Mouse (Mus musculus) left cerebral cortex, postnatal 25 days (tissue): ENCODE data around the gene Sertad1. TPM values are rescaled to one million over a fixed set of nuclear protein-coding genes. Genes with fewer than 3 reads are reported as not detected.

Experiments
- DNase-seq, 2 experiments: peaks; one replicate each; pipeline ENCODE4 v3.0.0; 2022; ENCODE audit warnings: low spot score in 2 of 2, mixed read lengths in 1 of 2
- intact Hi-C: fragments of 180-260 bp; cut with DNase I; formaldehyde crosslinking; loops from one replicate; pipeline ENCODE4 v1.15.1; 2025
- total RNA-seq, 2 experiments: library from RNA; stranded (reverse); gene quantifications; 2 replicates each; pipeline ENCODE4 v1.2.3; 2021

Sertad1 gene
- total RNA-seq, 2 experiments from 2014 or later: 16.1 to 16.8 TPM

DNA sequence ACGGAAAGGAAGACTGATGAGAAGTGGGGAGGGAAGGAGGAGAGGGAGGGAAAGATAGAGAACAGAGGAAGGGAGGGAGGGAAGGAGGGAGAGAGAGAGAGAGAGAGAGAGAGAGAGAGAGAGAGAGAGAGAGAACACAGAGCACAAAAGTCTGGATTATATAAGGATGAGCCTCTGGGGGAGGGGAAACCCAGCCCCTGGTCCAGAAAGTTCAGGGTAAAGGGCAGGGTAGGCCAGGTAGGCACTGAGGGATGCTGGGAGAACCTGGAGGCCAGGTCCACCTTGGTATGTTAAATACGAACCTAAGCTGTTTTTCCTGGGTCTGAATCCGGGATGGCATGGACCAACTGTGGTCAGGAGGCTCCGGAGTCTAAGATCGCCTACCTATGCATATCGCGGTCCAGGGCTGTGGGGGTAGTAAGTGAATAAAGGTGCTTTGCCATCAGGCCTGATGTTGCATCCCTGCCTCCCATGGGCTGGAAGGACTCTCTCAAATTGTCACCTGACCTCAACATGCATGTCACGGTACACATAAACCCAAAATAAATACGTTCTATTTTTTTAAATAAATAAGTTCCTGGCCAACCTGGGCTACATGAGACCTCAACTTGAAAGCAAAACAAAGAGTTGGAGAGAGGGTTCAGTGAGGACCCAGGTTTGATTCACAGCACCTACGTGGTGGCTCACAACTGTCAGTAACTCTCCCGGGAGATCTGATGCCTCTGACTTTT, 15.2 kb upstream of the Sertad1 start:
- no peak for DNase-seq
- intact Hi-C loops: no loop called here

DNA sequence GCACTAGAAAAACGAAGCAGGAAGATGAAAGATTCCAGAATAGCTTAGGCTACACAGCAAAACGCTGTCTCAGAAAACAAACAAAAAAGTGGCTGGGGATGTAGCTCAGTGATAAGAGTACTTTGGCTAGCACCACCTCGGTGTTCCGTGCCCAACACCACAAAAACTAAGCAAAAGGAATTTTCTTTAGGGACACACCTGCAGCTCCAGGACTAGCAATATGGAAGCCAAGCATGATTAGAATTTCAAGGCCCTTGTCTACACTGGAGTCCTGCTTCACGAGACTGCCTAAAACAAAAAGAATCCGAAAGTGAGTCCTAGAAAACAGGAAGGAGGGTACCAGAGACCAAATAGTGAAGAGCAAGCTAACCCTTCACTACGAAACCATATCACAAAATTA, 14.1 kb upstream of the Sertad1 start:
- intact Hi-C loops: no loop called here
- no peak for DNase-seq

DNA sequence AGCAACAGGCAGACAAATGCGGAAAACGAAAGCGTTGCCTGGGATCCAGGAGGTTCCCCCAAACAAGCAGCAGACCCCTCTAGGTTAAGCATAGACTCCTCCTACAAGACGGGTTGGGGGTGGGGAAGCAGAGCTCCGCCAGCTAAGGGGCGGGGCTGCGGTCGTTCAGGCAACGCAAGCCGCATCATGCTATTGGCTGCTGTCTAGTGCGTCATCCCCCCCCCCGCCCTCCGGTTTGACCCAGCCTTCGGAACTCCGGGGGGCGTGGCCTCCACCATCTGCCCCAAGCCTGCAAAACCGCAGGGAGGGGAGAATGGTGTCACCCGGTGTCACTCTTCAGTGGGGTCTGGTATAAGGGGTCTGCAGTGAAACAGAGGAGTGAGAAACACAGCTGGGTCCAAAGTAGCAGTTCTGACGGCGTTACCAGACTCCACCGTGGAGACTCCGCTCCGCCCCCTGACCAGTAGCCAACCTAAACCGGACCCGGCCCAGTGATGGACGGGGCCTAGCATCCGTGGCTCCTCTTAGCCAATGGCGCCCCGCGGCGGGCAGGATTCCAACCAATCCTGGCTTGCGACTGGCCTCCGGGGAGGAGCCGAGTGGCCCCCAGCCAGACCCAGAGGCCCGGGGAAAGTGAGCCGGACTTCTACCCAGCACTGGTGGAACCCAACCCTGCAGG, 13.4 kb upstream of the Sertad1 start, which contains the start of gene Sertad3:
Sertad3 (plus strand) TSS at position 613 of the 679 bp plus-strand sequence.
- DNase-seq: peak; percentile 97 to 98
- intact Hi-C loops: no loop called here

DNA sequence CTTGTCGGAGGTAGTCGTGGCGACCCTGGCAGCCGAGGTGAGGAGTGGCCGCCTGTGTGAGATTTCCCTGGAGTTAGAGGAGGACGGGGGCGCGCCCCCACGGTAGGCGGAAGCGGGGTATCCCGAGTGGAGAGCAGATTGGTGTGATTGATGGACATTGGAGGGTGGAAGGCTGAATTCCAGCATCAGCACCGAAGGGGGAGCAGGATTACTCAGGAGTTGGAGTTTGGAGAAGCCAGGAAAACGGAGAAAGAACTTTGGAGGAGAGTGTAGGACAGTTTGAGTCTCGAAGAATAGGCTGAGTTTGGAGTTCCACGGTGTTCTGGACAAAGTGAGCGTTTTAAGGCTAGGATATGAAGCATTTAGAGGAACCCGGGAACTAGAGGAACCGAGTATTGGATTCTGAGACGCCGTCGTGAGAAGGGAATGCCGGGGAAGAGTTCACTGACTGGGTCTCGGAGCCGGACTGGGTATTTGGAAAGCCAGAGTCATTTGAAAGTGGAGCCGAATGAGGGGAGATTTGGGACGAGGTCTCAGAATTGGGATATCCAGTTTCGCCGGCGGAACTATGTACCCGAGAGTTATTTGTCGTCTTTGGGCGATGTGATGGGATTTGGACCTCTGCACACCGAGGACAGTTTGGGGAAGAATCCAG, 12.7 kb upstream of the Sertad1 start:
- DNase-seq: no peak
- intact Hi-C loops: no loop called here

DNA sequence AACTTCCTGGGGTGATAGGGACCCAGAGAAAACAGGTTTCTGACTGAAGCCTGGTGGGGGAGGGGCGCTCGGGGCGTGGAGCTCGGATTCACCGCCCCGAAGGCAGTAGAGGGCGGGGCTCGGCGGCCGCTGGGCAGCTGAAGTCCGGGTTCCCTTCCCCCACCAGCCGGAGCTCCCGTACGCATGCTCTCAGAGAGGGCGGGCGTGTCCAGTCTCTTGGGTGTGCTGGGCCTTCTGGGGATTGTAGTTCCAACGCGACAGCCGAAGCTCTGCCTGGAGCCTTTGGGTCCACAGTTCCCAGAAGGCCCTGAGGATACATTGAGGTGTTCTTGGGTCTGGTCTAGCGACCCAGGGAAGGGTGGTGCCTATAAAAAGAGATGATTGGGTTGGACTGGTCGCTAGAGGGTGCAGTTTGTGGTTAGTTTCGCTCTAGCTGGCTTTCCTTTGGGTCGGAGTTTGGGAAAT, 12.2 kb upstream of the Sertad1 start:
- intact Hi-C loops: no loop called here
- peak; percentile 96 to 99 for DNase-seq

DNA sequence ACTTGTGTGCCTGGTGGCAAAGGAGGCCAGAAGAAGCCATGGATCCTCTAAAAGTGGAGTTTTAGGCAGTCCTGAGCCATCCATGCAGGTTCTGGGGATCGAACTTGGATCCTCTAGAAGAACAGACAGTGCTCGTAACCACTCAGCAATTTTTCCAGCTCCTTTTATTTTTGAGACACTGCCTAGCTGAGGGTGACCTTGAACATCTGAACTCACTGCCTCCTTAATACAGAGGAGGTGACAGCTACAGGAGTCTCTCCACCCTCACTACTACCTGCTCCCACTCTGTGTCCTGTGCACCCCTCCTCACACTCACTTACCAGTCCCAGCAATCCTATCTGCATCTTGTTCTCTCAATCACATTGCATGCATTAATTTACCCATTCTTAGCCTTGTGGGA, 11.1 kb upstream of the Sertad1 start:
- intact Hi-C loops: no loop called here
- DNase-seq: no peak

DNA sequence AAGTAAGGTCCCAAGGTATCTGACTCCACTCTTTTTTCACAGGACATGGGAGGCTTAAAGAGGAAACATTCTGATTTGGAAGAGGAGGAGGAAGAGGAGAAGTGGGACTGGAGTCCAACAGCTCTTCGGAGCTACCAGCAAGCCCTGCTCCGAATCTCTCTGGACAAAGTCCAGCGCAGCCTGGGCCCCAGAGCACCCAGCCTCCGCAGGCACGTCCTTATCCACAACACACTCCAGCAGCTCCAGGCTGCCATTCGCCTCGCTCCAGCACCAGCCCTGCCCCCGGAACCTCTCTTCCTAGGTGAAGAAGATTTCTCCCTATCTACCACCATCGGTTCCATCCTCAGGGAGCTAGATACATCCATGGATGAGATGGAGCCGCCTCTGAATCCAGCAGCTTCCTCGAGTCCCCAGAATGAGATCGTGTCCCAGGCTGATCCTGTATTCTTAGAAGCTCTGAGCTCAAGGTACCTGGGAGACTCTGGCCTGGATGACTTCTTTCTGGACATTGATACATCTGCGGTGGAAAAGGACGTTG, 10.5 kb upstream of the Sertad1 start:
- DNase-seq: no peak
- intact Hi-C loops: no loop called here

DNA sequence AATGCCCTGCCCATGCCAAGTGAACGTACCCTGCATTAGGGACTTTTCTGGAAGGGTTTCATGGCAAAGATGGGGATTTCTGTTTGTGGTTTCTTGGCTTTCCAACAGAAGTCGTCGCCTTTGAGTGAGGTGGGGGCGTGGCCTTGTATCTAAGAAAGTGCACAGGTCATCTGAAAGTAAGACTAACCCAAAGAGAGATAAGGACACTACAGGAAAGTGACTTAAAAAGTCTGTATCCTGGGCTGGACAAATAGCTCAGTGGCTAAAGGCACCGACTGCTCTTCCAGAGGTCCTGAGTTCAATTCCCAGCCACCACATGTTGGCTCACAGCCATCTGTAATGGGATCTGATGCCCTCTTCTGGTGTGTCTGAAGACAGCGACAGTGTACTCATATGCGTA, 8.1 kb upstream of the Sertad1 start:
- no peak for DNase-seq
- intact Hi-C loops: no loop called here

DNA sequence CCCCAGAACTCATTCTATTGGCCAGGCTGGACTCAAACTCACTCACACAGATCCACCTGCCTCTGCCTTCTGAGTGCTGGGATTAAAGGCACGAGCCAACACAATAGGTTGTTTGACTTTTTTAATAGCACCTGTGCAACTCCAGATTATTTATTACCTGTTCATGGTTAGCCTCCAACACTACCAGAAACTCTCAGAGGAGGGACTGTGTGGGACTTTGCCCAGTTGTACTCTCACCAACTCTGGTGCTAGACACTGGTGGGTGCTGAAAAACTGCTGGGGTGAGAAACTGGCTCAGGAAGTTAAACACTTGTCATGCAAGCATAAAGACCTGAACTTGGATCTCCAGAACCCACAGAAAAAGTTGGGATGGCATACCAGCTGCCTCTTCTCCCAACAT, 7.0 kb upstream of the Sertad1 start:
- intact Hi-C loops: no loop called here
- no peak for DNase-seq

DNA sequence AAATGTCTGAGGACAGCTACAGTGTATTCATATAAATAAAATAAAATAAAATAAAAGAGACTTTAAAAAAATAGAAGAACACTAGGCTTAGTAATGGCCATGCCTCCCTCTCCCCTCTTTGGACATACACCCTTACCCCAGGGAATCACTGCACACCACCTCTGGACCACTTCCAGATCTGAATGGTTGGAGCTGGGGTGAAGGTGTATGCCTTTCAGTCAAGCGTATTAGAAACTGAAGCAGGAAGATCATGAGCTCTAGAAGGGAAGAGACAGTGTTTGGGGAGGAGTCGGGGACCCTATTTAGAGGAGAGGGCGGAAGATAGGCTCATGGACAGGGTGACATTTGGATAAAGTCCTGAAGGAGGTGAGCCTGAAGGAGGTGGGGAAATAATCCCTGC, 6.2 kb upstream of the Sertad1 start:
- no peak for DNase-seq
- intact Hi-C loops: no loop called here

DNA sequence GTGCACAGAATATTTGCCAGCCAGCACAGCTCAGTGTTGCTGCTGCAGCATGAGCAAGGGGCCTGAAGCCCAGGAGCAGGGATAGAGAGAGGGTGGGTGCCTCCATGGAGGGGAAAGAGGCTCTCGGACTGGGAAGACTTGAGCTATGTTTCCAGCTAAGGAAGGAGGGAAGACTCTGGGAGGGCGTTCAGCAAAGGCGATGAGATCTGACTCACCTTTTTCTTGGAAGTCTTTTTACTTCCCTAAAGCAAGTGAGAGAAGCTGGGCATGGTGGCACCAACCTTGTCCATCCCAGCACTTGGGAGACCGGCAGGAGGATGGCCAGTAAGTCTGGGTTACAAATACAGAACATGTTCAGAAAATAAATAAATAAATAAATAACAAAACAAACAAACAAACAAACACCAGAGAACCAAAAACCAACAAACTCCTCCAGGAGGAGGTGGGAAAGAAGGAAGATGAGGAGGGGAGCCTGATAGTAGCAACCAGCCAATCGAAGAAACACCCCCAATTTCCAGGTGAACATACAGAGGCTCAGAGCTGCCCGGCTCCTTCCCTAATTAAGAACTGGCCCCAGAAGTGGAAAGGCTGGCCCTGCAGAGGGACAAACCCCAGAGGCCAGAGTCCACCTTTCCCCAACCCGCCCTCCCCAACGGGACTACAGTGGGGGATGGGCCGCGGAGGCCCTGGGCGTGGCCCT, 5.6 kb upstream of the Sertad1 start:
- intact Hi-C loops: no loop called here
- DNase-seq: no peak

DNA sequence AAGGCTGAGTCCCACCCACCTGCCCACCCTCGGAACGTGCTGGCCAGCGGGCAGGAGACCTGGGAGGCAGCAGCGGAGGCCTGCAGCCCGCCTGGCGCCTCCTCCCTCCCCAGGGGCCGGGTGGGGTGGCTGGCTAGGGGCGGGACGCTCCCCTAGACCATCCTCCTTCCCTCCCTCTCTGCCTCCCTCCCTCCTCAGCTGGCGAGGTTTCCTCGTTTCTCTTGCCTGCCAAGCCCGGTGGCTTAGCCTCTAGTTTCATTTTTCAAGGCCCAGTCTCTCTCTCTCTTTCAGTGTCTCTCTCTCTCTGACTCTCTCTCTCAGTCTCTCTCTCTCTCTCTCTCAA, 5.1 kb upstream of the Sertad1 start:
- intact Hi-C loops: no loop called here
- DNase-seq: peak; percentile 57 to 78

DNA sequence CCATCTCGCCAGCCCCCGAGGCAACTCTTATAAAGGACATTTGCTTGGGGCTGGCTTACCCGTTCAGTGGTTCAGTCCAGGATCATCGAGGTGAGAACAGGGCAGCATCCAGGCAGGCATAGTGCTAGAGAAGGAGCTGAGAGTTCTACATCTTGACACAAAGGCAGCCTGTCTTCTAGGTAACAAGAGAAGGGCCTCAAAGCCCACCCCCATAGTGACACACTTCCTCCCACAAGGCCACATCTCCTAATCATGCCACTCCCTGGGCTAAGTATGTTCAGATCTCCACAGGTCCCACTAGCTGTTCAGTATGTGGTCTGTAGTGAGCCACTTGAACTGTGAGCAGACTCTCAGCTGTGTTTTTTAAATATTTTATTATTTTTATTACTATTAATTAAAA, 2.9 kb upstream of the Sertad1 start:
- DNase-seq: no peak
- intact Hi-C loops: no loop called here

DNA sequence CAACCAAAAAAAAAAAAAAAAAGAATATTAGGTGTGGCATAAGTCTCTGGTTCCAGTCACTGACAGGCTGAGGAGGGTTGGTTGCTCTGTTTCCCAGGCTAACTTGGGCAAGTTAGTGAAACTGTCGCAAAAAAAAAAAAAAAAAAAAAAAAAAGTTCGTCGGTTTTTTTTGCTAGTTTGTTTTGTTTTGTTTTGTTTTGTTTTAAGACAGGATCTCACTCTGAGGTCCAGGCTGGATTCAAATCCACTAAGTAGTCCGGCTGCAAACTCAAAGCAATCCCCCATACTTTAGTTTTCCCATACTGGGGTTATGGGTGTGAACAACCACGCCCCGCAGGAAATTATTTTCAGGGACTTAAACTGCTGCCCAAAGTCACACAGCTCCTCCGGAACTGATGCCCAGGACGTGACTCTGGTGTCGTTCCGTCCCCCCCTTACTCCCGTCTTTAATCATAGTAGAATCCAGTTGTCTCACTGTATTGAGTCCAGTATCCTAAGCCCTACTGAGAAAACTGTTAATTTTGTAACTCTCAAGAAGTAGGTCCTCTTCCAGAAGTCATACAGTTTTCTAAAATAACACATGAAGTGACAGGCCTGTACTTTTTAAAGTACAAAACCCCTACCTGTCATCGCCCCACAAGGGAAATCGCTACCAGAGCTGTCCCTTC, 474 bp upstream of the Sertad1 start:
- no peak for DNase-seq

DNA sequence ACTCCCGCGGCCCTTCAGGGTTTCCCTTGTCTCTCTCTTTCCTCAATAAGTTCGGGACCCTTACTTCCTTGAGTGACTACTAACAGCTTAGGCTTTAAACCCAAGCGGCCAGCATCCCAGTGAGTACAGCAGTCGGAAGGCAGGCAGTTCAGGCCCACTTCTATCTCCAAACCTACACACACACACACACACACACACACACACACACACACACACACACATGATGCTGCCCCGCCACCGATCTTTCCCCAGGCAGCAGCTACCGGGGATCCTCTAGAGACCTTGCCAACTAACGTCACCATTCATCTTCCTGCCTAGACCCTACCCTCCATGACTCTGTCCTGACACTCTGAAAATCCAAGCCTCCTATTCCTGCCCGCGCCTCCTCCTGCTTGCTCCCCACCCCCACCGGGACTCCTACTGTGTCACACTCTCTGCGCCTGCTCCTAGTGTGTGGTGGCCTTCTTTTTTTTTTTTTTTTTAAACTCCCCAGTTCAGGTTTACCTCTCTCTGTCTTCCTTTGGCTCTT, 1.1 kb downstream of the Sertad1 start:
- peak; percentile 52 to 79 for DNase-seq
- intact Hi-C loops: loop anchor here (2.0 to 5.0 kb wide), 2 partner anchors 39 to 151 kb away; partner anchors contain the start of gene Ltbp4

More for the DNA sequence above, 474 bp upstream of the Sertad1 start:
- intact Hi-C loops: loop anchor here (2.0 to 5.0 kb wide), 2 partner anchors 37 to 149 kb away; partner anchors contain the start of gene Ltbp4

DNA sequence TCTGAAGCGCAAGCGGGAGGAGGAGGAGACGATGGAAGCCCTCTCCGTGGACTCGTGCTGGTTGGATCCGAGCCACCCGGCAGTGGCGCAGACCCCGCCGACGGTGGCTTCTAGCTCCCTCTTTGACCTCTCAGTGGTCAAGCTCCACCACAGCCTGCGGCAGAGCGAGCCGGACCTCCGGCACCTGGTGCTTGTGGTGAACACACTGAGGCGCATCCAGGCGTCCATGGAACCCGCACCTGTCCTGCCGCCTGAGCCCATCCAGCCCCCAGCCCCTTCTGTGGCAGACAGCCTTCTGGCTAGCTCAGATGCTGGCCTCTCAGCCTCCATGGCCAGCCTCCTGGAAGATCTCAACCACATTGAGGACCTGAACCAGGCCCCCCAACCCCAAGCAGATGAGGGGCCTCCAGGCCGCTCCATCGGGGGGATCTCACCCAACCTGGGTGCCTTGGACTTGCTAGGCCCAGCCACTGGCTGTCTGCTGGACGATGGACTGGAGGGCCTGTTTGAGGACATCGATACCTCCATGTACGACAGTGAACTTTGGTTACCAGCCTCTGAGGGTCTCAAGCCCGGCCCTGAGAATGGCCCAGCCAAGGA, 2.7 kb downstream of the Sertad1 start:
- no peak for DNase-seq
- intact Hi-C loops: loop anchor here (5.0 kb wide), 1 partner anchor 152 kb away; the partner anchor contains the start of gene Ltbp4

DNA sequence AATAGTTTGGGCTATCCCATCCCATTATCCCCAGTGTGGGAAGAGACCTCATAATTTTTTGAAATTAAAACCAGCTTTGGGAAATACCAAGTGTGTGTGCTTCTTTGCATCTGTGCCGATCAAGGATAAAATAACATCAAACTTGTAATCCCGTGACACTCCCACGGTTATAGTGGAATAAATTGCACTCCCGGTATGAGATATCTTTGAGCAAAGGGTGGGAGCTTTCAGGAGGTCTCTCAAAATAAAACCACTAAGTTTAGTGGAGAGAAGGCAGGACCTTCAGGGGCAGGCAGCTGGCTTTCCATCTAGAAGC, 3.5 kb downstream of the Sertad1 start:
- intact Hi-C loops: no loop called here
- DNase-seq: peak in 1 of 2 experiments; percentile 69

DNA sequence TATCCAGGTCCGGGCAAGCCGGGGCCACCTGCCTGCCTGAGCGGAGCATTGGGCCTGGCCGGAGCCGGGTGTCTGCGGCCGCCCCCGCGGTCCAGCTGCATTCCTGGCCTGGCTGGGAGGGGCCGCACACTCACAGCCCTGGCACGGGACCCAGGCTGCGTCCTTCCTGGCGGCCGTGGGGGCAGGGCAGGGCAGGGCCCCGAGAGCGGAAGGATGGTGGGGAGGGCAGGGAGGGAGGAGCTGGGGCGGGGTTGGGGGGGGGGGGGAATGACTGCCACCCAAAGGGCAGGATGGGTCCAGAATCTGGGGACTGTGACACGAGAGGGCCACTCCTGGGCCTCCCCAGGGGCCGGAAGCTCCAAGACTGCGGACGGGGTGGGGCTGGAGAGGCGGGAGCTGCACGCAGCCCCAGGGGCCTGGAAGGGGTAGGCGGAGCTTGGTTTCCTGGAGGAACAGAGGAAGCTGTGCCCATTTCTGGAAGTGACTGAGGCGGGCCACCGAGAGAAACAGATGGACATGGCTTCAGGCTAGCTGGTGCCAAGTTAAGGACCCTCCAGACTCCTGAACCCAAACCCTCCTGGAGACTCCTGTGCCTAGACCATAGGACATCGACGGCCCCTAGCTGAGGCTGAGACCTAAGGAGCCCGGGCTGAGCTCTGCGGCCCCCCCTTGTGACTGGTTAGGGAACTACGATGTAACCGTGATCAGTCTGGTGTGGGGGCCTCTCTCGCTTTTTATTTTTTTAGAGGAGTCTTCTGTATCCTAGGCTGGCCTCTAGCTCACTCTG, 4.0 kb downstream of the Sertad1 start:
- peak; percentile 84 to 88 for DNase-seq
- intact Hi-C loops: no loop called here
